Mouse (Mus musculus) forebrain, embryonic 16.5 days (tissue): ENCODE results near the gene Agap2. TPM values are rescaled to one million over a fixed set of nuclear protein-coding genes. Genes with fewer than 3 reads are reported as not detected.
A peak's percentile ranks its signal among the peaks of the same experiment; 100 is the strongest.

ENCODE experiments used
- ATAC-seq: fragments of 200-750 bp; cut with Nextera tagmentation; 2 replicates; pipeline ENCODE4 v1.8.0; 2017; ENCODE audit warnings: mild to moderate bottlenecking, moderate library complexity
- H3K27ac ChIP-seq: fragments of 300-500 bp; sonication (generic); 2 replicates; pipeline ENCODE4 v1.5.1; 2014; ENCODE audit warnings: low read length, control low read depth
- H3K27me3 ChIP-seq: fragments of 300-500 bp; sonication (generic); replicated peaks from 2 replicates; pipeline ENCODE4 v1.6.1; 2014; ENCODE audit warnings: low read length; ENCODE audit not compliant: control insufficient read depth, insufficient read depth
- H3K36me3 ChIP-seq: fragments of 300-500 bp; sonication (generic); 2 replicates; pipeline ENCODE4 v1.6.1; 2014; ENCODE audit not compliant: control insufficient read depth, insufficient read depth
- H3K4me1 ChIP-seq: fragments of 300-500 bp; sonication (generic); replicated peaks from 2 replicates; pipeline ENCODE4 v1.6.1; 2014; ENCODE audit warnings: low read length; ENCODE audit not compliant: control insufficient read depth, insufficient read depth
- H3K4me2 ChIP-seq: fragments of 300-500 bp; sonication (generic); 2 replicates; pipeline ENCODE4 v1.6.1; 2014; ENCODE audit warnings: mild to moderate bottlenecking, low read length, control low read depth
- H3K4me3 ChIP-seq: fragments of 300-500 bp; sonication (generic); replicated peaks from 2 replicates; pipeline ENCODE4 v1.5.1; 2014; ENCODE audit warnings: mild to moderate bottlenecking, low read length, control low read depth
- H3K9ac ChIP-seq: fragments of 300-500 bp; sonication (generic); replicated peaks from 2 replicates; pipeline ENCODE4 v1.6.1; 2014; ENCODE audit warnings: low read depth, low read length, control low read depth
- H3K9me3 ChIP-seq: fragments of 300-500 bp; sonication (generic); 2 replicates; pipeline ENCODE4 v1.6.1; 2016; ENCODE audit warnings: low read length; ENCODE audit not compliant: control insufficient read depth
- WGBS: fragments of 180-500 bp; shearing (Covaris S2); extraction: QIAGEN DNeasy Blood & Tissue Kit; methylation state at CpG from one replicate; pipeline ENCODE4 v1.1.7; 2014; 5-methylcytosine and 5-hydroxymethylcytosine counted together
- polyA plus RNA-seq: library from polyadenylated mRNA; unstranded; fragments of >200 nt; fragmentation: Nextera tagmentation; extraction: Ambion mirVana; gene quantifications from 2 replicates; pipeline ENCODE4 v1.2.1, GENCODE M21; 2015

Gene Agap2
- polyA plus RNA-seq, 1 experiment from 2014 or later, result 4.7 TPM

GRCm38 (mm10) chr10:127091507-127092396, 16.7 kb downstream of the Agap2 start:
- no peaks in the 10 kb centered on the region for H3K9me3 ChIP-seq
- peak overlapping the region; percentile 28 for H3K4me3 ChIP-seq
- H3K27ac ChIP-seq, result no peak overlapping the region
- H3K4me2 ChIP-seq, result peak overlapping the region; percentile 54
- peak; percentile 49 for ATAC-seq
- WGBS, result 6% methylated on average over 47 of the region's 51 CpGs
- H3K36me3 ChIP-seq, result peaks cover 13% of the 10 kb centered on the region
- H3K27me3 ChIP-seq, result peaks cover 36% of the 10 kb centered on the region
- peak overlapping the region; percentile 33 for H3K9ac ChIP-seq
- peaks cover 24% of the 10 kb centered on the region for H3K4me1 ChIP-seq

- WGBS, result 56% methylated on average over 4 of the region's 4 CpGs
- Histone ChIP-seq H3K9ac (no peak overlapping the region), H3K27ac (no peak overlapping the region), H3K27me3 (peaks cover 36% of the 10 kb centered on the region), H3K4me3 (no peak overlapping the region), H3K36me3 (peaks cover 13% of the 10 kb centered on the region), H3K4me1 (peaks cover 24% of the 10 kb centered on the region), H3K4me2 (no peak overlapping the region), H3K9me3 (no peaks in the 10 kb centered on the region)
- ATAC-seq, result no peak
Observed at GRCm38 (mm10) chr10:127092742-127093141, 17.7 kb downstream of the Agap2 start.

DNA sequence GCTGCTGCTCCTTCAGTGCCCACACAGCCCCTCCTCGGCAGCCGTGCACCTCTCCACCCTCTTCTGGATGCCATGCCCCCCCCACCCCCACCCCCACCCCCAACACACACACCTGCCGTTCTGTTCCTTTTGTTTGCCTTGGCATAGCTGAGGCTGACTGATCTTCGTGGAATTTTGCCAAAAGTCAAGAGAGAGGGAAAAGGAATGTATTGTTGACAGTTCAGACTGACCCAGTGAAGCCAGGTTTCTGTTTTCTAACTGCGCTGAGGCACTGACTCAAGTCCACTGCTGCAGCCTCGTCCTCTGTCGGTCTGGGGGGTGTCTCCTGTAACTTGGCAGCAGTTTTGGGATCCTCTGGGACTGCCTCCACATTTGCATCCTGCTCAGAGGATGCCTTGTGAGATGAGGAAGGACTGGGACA, 19.3 kb downstream of the Agap2 start:
- WGBS, result 24% methylated on average over 7 of the region's 7 CpGs
- Histone ChIP-seq H3K27me3 (peaks cover 27% of the 10 kb centered on the region), H3K9me3 (no peaks in the 10 kb centered on the region), H3K4me3 (no peak overlapping the region), H3K9ac (no peak overlapping the region), H3K4me1 (peaks cover 24% of the 10 kb centered on the region), H3K27ac (no peak overlapping the region), H3K36me3 (peaks cover 12% of the 10 kb centered on the region), H3K4me2 (no peak overlapping the region)
- no peak for ATAC-seq

DNA sequence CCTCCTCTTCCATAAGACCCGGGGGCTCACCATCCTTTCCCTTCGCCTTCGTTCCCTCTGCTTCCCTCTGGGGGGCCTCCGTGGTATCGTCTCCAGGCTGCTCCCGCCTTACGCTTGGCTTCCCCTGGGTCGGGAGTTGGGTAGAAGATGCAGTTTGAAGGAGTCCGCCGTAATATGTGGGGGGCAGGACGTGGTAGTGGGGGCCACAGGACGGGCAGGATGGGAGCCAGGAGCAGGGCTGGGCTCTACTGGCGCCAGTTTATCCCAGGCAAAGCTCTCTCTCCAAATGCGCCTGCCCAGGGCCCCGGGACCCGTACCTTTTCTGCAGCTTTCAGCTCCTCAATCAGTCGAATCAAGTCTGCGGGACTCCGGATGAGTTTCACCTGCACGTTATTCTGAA, 23.4 kb downstream of the Agap2 start:
- no peaks in the 10 kb centered on the region for H3K9me3 ChIP-seq
- H3K4me1 ChIP-seq, result peaks cover 6% of the 10 kb centered on the region; the same call in 1 of the 2 replicates
- H3K4me2 ChIP-seq, result no peak overlapping the region
- H3K4me3 ChIP-seq, result no peak overlapping the region
- H3K27me3 ChIP-seq, result no peaks in the 10 kb centered on the region
- no peak overlapping the region for H3K27ac ChIP-seq
- H3K36me3 ChIP-seq, result peaks cover 14% of the 10 kb centered on the region
- ATAC-seq, result no peak
- H3K9ac ChIP-seq, result no peak overlapping the region
- 80% methylated on average over 20 of the region's 20 CpGs for WGBS

GRCm38 (mm10) chr10:127099191-127099590, 24.1 kb downstream of the Agap2 start:
- Histone ChIP-seq H3K9me3 (no peaks in the 10 kb centered on the region), H3K27ac (no peak overlapping the region), H3K9ac (no peak overlapping the region), H3K4me2 (no peak overlapping the region), H3K4me3 (no peak overlapping the region), H3K36me3 (peaks cover 14% of the 10 kb centered on the region), H3K27me3 (no peaks in the 10 kb centered on the region), H3K4me1 (peaks cover 6% of the 10 kb centered on the region; the same call in 1 of the 2 replicates)
- WGBS, result 86% methylated on average over 9 of the region's 10 CpGs
- no peak for ATAC-seq

DNA sequence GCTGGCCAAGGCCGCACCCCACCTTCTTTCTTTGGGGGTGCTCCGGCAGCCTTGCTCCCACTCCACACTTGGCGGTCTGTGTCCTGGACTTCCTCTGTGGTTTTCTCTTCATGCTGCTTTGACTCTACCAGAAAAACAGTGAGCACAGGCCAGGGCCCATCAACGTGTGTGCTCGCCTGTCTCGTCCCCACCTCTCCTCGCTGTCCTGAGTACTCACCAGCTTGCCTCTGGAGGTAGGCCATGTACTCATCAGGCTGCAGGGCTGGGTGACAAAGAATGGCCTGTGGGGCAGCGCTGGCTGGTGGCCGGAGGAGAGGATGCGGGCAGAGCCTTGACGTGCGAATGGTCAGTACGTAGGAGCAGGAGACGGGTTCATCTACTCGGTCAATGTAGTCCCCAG, 24.8 kb downstream of the Agap2 start:
- WGBS, result 94% methylated on average over 15 of the region's 15 CpGs
- no peak overlapping the region for H3K27ac ChIP-seq
- H3K36me3 ChIP-seq, result peaks cover 14% of the 10 kb centered on the region
- no peak for ATAC-seq
- H3K4me1 ChIP-seq, result no peaks in the 10 kb centered on the region
- H3K9ac ChIP-seq, result no peak overlapping the region
- H3K9me3 ChIP-seq, result no peaks in the 10 kb centered on the region
- no peak overlapping the region for H3K4me3 ChIP-seq
- no peak overlapping the region for H3K4me2 ChIP-seq
- H3K27me3 ChIP-seq, result no peaks in the 10 kb centered on the region

- Histone ChIP-seq H3K4me3 (no peak overlapping the region), H3K4me1 (no peaks in the 10 kb centered on the region), H3K27ac (no peak overlapping the region), H3K4me2 (no peak overlapping the region), H3K9me3 (no peaks in the 10 kb centered on the region), H3K9ac (no peak overlapping the region), H3K36me3 (peaks cover 14% of the 10 kb centered on the region), H3K27me3 (no peaks in the 10 kb centered on the region)
- 89% methylated on average over 8 of the region's 8 CpGs for WGBS
- ATAC-seq, result no peak
Observed at GRCm38 (mm10) chr10:127100414-127100813, 25.3 kb downstream of the Agap2 start.

GRCm38 (mm10) chr10:127101151-127101550, 26.1 kb downstream of the Agap2 start:
- peaks cover 9% of the 10 kb centered on the region; the same call in 1 of the 2 replicates for H3K36me3 ChIP-seq
- no peak overlapping the region for H3K4me3 ChIP-seq
- no peaks in the 10 kb centered on the region for H3K9me3 ChIP-seq
- 86% methylated on average over 6 of the region's 6 CpGs for WGBS
- no peaks in the 10 kb centered on the region for H3K4me1 ChIP-seq
- no peak overlapping the region for H3K27ac ChIP-seq
- H3K9ac ChIP-seq, result no peak overlapping the region
- no peak overlapping the region for H3K4me2 ChIP-seq
- no peaks in the 10 kb centered on the region for H3K27me3 ChIP-seq
- ATAC-seq, result no peak

- Histone ChIP-seq H3K4me3 (no peak overlapping the region), H3K27ac (no peak overlapping the region), H3K4me1 (no peaks in the 10 kb centered on the region), H3K4me2 (no peak overlapping the region), H3K9me3 (no peaks in the 10 kb centered on the region), H3K9ac (no peak overlapping the region), H3K36me3 (peaks cover 12% of the 10 kb centered on the region; the same call in 1 of the 2 replicates), H3K27me3 (no peaks in the 10 kb centered on the region)
- 89% methylated on average over 7 of the region's 7 CpGs for WGBS
- no peak for ATAC-seq
Observed at GRCm38 (mm10) chr10:127103631-127104030, 28.5 kb downstream of the Agap2 start.
